Mouse (Mus musculus): ENCODE results near the gene Gm20388.

Gm20388 gene

DNA sequence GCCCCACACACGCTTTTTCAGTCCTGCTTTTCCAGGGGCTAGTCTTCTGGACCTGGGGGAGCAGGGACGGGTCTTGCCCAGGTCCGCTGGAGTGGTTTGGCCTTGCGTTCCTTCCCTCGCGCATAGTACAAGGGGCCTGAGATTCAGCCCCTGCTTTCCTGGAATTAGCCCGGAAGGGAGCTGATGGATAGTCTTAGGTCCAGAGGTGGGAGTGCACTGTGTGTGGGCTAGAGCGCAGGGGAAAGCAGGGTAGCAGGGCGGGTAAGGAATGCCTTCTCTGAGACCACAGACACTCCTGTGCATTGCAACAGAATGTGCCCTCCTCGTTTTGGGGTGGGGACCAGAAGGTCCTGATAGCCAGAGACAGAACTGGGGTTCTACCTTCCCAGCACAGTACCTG lies 2666.5 kb downstream of the Gm20388 start:
- DNase-seq, result no peak

DNA sequence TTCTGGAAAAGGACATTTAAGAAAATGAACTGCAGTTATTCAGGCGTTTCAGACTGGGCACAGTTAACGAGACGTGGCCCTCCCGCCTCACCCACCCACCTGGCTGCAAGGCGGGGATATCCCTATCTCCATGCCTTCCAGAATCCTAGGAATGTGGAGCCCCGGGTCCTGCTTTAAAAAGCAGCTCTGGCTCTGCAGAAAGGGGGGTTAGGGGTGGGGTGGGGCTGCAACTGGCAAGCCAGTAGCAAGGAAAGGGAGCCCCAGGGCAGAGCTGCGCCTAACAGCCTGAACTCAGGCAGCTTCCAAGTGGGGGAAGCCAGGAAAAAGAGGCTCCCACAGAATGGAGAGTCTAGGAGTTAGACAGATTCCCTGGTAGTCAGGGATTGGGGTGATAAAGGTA lies 2668.6 kb downstream of the Gm20388 start:
- no peak for DNase-seq

DNA sequence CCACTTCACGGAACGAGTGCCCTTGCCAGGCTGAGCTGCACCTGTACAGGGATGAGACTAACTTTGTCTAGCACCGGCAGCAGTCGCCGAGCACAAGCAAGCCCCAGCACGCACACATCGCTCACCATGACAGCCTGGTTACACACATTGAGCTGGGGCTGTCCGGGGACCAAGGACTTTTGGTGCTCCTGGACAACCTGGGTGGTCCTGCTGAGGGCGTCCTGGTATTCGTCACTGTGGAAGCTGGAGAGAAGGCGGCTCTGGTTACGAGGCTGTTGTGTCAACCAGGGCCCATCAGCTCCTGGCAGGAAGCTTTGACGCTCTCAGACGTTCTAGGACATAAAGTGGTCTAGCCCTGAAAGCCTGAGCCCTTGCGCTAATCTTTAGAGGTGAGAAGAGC lies 2670.3 kb downstream of the Gm20388 start:
- DNase-seq, result no peak

DNA sequence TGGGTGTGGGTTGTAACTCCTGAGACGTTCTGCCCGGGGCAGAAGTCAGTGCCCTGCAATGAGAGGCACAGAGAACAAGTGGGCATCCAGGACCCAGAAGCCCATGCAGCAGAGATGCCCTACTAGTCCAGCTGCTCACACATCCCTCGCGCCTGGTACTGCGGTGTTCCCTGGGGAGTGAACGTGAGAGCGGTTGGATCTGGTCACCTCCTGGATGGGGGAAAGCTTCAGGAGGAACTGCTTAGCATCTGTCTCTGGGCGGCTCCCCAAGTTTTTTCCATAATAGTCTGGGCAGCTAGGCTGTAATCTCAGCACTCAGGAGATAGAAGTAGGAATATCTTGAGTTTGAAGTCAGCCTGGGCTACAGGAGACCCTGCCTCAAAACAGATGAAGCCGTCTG lies 2674.3 kb downstream of the Gm20388 start:
- DNase-seq, result no peak

DNA sequence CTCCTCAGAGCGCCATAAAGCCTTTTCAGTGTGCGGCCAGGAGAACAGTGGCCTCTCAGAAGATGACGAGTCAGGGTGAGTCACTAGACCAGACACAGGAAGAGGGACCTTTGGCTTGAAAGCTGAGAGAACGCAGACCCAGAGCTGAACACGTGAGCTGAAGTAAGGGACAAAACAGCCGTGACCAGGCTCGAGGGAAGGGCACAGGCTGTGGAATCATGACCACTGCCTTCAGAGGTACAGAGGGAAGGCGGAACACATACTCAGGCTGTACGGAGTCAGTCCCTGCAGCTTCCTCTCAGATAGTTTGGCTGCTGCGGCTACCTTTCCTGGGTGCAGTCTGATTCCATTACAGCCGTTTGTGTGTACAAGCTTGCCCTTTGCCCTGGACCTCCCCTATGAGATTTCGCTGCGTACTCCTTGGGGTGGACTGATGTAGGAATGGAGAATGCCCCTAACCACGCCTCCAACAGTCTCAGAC lies 2674.8 kb downstream of the Gm20388 start:
- no peak for DNase-seq

DNA sequence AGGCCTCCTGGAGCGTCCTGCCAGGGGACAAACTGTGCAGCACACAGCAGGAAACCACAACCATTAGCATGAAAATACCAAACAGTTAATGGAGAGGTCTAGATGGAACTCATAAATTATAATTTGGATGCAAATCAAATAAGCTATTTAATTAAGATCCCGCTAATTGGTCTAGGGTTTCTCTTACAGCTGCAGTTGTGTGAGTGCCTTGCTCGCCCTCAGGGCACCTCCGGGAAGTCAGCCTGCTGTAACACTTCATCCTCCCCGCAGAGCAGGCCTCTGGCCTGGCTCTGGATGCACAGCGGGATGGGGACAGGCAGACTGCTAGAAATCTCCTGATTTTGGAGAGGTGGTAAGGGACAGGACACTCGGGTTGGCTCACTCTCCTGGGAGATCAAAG lies 2675.5 kb downstream of the Gm20388 start:
- DNase-seq, result no peak

DNA sequence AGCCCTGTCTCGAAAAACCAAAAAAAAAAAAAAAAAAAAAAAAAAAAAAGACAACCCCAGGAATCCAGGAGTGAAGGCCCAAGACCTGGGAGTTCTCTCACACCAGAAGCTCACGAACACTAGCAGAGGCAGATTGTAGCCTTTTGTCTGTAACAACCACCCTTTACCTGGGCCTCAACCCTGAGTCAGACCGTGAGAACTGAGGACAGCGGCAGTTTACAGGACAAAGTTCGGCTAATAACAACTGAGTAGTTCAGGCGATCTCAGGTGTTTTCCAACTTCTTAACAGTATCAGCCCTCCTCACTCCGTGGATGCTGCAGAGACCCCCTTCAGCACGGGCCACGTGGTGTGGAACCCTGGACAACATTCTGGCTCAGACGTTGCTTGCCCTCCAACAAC lies 2676.1 kb downstream of the Gm20388 start:
- DNase-seq, result no peak

DNA sequence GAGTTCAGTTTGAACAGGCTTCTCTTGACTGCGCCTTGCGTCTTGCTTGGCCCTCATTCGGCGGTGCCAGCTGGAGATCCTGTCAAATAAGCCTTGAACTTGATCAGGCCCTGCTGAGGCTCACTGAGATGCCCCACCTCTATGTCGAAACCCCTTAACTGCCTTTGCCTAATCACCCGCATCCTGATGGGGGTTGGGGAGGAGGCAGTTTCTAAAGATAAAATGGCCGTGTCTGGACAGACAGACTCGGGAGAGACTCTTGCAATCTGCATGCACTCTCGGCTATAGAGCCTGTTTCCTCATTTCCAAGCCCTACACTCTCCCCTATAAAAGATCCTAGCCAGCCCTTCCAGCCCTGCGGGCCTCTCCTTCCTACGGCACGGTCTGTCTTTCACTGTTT lies 2682.6 kb downstream of the Gm20388 start:
- DNase-seq, result no peak

DNA sequence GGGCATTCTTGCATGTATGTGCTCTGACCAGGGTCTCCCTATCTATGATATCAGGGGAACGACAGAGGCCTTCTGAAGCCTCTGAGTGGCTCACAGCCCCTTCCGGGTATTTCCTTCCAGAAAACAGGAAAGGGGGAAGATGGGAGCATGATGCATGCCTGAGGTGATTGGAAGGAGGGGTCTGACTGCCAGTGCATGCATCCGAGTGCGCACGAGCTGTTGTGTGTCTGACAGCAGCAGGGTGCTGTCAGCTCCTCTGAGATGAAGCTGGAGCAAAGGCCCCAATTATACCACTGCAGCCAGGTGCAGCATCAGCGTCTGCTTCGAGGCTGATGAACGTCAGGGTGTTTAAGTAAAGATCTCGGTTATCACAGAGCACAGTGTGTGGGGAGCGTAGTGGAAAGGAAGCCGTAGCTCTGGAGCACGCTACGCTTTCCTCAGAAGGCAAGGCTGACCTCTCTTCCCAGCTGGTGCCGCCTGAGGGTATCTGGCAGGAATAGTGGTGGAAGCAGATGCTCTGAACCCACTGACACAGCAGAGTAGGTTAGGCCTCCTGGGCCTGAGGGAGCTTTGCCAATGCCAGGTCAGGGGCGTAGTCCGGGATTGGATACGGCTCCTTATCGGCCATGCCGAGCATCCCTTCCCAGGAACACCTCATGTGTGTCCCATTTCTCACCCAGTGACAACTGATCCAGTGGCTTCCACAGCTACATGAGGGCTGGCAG lies 2683.3 kb downstream of the Gm20388 start:
- DNase-seq, result no peak

DNA sequence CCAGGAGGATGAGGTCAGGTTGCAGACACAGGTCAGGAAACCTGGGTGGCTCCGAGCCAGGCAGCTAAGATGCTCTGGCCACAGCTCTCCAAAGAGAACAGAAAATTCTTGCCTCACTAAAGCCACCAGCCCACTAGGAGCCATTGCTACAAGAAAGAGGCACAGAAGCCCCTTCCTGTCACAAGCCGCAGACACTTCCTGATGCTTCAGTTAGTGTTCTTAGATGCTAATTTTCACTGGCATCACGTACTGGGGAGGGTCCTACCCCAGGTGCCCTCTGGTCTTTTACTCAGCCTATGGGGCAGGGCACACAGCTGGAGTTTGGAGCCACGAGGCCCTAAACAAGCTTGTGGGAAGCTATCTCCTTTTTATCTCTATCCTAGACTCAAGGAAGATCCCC lies 2685.4 kb downstream of the Gm20388 start:
- DNase-seq, result no peak

DNA sequence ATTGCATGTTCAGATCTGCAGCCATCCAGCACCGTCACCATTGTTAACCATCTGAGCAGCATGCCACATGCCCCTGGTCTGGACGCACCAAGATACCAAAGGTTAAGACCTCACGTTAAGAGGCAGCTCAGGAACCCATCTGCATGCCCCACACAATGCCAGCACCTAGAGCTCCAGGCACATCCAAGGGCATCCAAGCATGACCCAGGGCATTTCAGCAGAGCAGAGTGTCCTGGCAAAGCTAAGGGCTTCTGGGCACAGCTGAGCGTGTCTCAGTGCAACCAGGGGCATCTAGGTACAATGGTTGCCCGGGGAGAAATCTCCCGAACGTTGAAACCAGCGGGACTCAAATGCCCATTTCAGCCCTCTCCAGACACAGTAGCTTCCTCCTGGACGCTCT lies 2690.0 kb downstream of the Gm20388 start:
- no peak for DNase-seq

DNA sequence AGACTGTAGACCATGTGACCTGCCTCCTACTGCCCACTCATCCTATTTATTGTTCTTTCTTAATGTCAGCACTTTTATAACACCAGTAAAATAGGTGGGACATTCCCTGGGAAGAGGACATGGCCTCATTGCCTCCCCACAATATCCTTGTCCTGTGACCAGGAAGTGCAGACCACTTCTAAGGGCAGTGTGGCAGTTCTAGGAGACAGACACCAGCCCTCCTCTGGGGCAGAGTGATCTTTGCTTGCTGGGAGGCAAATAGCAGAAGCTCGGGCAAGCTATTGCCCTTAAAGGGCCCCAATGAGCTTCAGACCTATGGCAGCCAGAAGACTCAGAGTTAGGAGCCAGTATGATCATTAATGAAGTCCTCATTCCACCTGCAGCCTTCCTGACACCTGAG lies 2694.0 kb downstream of the Gm20388 start:
- no peak for DNase-seq

DNA sequence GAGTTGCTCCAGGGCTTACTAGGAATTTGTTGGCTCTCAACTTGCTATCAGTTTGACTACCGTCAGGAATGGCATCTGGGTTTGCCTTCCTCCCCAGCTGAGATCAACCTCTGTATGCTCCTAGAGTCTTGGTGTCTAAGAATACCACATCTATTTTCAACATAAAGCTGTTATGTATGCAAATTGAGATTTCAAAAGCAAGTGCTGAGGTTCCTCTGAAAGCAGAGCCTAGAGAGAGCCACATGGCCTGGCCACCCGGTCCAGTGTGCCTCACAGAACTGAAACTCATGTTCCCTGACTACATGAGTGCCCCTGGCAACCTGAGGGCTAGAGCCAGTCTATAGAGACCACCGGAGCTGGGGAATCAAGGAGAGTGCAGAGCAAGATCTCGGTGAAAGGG lies 2694.7 kb downstream of the Gm20388 start:
- no peak for DNase-seq

DNA sequence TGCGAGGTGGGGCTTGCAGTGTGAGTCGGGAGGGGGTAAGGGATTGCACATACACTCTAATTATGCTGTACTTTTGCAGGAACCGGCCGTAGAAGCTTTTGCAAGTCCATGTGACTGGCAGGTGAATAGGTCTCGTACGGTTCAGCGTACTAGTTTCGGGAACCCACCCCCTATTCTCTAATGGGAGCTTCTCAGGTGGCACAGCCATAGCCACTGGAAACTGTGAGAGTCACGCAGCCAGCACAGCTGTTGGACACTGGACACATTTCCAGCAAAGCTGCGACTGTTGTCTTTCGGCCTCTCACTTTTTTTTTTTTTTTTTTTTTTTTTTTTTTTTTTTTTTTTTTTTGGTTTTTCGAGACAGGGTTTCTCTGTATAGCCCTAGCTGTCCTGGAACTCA lies 2696.2 kb downstream of the Gm20388 start:
- no peak for DNase-seq

DNA sequence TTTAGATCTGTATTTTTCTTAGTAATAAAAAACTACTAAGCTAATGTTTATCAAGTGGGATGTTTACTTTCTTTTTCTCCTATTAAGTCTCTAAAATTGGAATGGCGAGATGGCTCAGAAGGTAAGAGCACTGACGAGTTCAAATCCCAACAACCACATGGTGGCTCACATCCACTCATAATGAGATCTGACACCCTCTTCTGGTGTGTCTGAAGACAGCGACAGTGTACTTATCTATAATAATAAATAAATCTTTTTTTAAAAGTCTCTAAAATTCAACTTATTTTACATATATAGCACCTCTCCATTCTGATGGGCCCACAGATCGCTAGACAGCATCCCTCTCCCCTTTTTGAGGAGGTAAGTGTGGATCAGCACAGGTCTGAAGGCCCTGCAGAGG lies 2699.6 kb downstream of the Gm20388 start:
- DNase-seq, result no peak

DNA sequence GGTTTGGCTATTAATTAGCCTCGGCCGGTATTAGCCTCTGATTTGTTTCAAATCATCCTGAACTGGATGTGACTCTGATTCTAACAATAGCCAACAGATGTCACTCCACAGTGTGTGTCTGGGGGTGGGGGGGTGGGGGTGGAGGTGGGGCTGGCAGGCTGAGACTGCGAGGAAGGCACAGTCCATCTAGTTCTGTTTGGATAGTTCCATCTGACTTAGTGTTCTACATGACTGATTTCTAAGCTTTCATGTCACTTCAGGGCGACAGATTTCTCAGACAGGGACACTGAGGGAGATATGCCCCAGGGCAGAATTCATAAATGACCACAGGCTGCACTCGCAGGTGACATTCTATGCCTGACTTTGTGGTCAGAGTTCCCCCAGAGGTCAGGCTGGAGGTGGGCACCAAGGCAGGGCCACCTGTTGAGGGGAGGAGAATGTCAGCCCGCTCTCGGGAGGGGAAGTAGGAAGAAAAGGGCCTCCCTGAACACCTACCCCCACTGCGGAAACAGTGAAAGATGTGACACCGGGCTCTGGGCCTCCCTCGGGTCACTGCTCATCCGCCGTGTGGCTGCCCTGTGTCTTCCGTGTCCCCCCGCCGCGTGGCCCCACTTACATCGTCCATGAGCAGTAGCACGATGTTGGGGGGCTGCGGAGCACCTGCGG lies 2700.1 kb downstream of the Gm20388 start:
- DNase-seq, result no peak

DNA sequence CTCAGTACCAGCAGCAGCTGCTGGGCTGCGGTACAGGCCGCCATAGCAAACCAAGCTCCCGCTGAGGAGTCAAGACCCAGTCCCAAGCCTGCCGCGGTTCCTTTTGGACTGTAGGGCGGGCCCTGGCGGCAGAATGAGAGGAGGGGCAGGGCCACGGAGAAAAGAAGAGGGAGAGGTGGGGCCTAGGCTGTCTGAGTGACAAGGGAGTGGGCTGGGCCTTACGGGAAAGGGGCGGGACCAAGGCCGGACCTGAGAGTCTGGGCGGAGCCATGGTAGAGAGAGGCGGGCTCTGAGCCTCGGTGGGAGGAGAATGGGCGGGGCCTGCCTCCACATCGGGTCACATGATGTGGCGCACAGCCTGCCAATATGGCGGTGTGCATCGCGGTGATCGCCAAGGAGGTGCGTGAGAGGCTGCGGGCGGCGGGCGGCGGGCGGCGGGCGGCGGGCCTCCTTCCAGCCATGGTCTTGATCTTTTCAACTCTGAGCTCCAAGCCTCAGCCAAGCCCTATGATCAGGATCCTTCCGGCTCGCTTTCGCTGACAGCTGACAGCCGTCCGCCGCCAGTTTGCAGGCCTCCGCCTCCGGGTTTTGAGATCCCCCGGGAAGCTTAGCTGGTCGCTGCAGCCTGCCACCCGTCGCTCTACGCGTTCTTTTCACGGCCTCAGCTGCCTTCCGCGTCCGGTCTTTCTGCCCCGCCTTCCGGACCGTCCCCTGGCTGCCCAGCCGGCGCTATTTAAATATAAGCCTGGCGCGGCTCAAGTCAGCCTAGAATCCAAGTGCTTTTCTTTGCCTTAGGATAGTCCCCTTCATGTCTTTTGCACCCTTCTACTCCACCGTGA lies 2700.9 kb downstream of the Gm20388 start, which contains the start of the genes Galns and Trappc2l:
Gene Galns (minus strand): TSS at position 169 of the 839 bp plus-strand sequence.
Gene Trappc2l (plus strand): TSS at position 346 of the 839 bp plus-strand sequence.
- DNase-seq, result peak; percentile 99

DNA sequence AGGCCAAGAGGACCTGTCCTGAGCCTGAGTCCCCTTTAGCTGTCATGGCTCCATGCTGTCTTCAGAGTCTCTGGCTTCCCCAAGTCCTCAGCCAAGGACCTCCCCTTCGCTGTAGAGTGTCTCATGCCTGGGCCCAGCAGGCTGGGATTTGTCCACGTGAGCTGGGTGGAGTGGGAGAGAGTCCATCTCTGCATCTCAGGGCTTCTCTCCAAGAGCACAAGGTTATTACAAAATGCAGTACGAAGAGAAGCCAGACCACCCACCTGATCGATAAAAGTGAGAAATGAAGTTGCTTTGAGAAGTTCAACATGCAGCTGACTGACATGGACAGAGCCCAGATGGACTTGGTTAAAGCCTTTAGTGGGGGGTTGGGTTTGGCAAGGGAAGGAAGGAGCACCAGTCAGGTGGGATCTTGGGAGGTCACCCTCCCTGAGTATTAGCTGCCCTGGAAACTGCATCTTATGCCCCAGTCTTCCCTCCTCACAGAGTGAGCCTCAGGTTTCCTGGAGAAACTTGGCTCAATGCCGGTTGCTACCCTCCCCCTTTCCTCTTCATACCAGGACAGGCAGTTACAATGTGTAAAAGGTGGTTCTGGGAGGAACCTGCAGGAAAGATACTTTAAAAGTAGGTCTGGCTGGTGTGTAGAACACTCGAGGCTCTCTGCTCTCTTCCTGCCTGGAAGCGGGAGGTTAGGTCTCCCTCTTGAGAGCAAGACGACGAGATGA lies 2705.7 kb downstream of the Gm20388 start:
- no peak for DNase-seq

DNA sequence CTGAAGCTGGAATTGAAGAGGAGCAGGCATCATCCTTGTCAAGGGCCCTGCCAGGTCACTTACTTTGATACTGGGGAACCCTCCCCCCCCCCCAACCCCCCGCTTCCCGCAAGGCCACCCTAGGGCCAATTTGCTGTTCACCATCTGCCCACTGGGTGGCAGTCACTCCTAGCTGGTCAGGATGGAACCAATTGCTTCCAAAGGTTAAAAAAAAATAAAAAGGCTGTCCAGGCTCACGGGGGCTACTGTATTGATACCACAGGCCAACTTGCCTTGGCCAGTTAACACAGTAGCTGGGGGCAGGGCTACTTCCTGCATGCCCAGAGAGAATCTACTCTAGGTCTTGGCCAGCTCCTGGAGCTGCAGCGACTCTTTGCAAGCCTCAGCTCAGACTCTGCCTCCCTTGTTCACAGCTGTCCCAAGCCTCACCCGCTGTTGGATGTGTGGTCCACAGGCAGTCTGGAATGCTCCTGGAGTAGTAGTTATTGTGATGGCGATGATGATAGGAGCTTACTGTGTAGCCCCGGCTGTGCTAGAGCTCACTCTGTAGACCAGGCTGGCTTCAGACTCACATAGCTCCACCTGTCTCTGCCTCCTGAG lies 2707.4 kb downstream of the Gm20388 start:
- peak; percentile 86 for DNase-seq

DNA sequence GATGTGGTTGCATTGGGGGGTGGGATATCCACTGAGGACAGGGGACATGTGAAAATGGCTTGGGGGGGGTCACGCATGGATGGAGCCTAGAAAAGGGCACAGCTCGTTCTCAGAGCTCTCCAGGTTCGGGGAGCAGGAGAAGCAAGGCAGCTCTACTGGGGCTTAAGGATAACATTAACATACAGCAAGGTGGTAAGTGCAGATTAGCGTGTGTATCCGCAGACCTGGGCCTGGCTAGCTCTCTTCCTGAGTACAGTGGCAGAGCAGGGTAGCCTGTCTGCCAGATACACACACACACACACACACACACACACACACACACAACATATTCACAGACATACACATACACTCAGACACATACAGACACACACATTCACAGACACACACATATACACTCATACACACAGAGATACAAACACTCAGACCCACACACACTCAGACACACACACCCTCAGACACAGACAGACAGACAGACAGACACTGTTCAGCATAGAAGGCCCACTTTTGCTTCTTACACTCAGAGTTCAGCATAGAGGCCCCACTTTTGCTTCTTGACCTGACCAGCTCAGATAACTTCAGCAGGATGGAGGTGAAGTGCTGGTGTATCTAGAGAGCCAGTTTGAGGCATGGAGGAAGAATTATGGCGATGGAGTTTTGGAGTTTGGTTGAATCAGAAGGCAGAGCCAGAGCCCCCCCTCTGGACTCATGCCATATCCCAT lies 2708.2 kb downstream of the Gm20388 start:
- peak; percentile 75 for DNase-seq

DNA sequence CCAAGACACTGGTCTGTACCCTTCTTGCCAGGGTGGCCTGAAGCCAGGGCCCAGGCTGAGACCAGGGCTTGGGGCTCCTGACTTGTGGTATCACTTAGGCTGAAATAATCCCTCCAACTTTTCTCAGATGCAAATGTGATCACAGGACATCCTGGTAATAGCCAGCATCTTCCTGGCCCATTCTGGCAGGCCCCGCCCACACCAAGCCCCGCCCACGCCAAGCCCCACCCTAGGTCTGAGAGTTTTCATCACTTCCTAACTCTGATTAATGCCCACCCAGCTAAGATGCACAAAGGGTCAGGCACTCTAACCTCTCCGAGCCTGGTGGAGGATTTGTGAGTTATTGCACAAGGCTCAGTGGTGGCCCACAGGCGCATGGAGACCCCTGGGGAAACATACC lies 2709.8 kb downstream of the Gm20388 start:
- DNase-seq, result peak; percentile 60

DNA sequence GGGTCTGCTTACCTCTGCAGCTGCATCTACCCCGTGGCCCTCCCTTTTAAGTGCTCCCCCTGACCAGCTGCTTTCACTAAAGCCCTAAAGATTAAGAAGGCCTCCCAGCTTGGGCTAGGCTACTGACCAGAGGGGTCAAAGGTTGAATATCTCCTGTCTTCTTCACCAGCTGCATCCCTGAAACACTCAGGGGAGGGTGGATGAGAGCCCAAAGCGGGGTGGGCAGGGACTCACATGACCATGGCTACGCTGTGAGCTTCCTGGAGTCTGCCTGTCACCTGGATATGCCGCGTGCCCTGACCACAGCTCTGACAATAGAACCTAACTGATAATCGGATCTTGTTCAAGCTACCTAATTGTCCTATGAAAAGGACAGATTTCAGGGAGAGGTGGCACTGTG lies 2712.1 kb downstream of the Gm20388 start, which contains the start of gene Pabpn1l:
Gene Pabpn1l (minus strand): TSS at position 13 of the 400 bp plus-strand sequence.
- no peak for DNase-seq

Data from liver (tissue).